Mouse (Mus musculus): ENCODE measurements at regions not wholly inside any gene's neighbourhood (a gene's known extent, or its start where the extent isn't known, plus 50 kb on each side); places are given as distances from the start of the nearest gene placed in this dataset.

DNA sequence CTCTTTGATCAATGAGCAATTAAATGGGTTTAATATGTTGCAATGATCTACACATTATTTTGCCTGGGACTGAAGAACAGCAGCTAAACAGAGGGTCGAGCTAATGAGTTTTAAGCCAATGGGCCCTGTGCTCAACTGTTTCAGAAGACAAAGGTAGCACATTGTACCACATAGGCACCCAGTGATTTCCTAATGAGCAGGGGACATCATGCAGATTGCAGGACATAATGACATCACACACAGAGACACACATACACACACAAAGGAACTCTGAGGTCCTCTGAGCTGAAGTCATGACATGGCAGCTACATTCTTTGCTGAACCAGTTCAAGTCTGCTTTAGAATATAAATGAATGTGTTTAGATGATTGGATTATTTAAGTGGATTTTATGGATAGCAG is 71.9 kb downstream of the Zfp330 start:
- DNase-seq (ENCODE audit: low spot score), result no peak

DNA sequence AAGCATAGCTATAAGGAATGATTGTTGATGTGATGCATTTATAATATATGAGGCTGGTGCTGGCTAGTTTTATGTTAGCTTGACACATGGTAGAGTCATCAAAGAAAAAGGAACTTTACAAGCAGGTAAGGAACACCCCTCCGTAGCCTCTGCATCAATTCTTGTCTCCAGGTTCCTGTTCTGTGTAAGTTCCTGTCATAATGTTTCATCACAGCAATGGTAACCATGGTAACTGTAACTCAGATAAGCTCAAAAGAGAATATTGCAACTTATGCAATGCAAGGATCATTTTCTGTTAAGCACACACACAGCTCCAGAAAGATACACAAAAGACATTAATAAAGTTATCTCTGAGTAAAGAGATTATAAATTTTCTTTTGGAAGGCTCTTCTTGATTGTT is 73.5 kb downstream of the Zfp330 start:
- DNase-seq (ENCODE audit: low spot score), result no peak

DNA sequence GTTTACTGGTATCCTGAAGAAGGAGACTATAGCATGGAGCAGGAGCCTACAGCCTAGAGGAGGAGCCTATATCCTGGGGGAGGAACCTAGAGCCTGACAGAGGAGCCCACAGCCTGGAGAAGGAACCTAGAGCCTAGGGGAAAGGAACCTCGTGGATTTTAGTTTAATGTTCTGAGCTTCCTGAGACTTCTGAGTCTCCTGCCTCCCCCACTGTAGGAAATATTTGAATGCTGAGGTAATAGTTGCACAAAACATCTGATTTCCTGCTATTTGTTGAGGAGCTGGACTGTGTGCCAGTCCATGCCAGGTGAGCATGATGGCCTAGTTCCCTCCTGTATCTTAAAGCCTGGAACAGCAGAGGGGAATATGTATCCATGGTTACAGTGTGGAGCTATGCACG is 74.7 kb downstream of the Zfp330 start:
- no peak for DNase-seq (ENCODE audit: low spot score)

GRCm38 (mm10) chr8:82698071-82698470 is 75.9 kb downstream of the Zfp330 start:
- peak; percentile 13 for DNase-seq (ENCODE audit: low spot score)

GRCm38 (mm10) chr8:82693086-82693485 is 80.9 kb downstream of the Zfp330 start:
- DNase-seq (ENCODE audit: low spot score), result no peak

- DNase-seq (ENCODE audit: low spot score), result peak; percentile 82
Measured at GRCm38 (mm10) chr8:82689322-82689721, 84.6 kb downstream of the Zfp330 start.

- peak; percentile 24 for DNase-seq (ENCODE audit: low spot score)
Measured at GRCm38 (mm10) chr8:82685966-82686365, 88.0 kb downstream of the Zfp330 start.

GRCm38 (mm10) chr8:82678793-82679192 is 95.2 kb downstream of the Zfp330 start:
- DNase-seq (ENCODE audit: low spot score), result no peak

DNA sequence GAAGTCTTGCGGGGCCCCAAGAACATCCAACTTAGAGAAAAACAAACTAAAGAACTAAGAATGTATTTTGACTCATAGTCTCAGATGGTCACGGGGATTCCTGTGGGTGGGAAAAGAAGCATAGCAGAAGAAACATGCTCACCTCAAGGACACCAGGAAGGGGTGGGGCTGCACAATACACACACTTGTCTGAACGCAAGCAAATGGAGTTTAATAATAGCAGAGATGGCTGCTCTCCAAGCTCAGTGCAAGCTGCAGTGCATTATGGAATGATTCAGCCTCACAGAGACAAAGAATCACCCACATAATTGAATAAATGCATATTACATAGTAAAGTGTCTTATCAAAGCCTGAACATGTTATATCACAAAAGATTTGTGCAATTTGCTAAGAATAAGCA is 96.2 kb downstream of the Zfp330 start:
- no peak for DNase-seq (ENCODE audit: low spot score)

- peak; percentile 96 for DNase-seq (ENCODE audit: low spot score)
Measured at GRCm38 (mm10) chr8:82669241-82669640, 104.7 kb downstream of the Zfp330 start.

DNA sequence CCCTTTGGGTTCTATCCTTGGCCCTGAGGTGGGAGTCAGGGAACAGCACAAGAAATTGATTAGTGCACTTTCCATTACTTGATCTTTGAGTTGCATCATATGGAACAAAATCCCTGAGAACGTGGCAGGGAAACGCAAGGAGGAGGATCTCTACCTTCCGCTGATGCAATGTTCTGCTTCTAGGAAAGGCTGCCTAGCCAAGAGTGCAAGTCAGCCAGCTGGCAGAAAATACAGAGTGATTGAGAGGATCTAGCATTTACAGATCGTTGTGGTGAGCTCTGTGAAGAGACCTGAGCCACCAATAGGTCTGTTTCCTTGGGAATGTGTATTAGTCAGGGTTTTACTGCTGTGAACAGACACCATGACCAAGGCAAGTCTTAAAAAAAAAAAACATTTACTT is 108.8 kb downstream of the Zfp330 start:
- DNase-seq (ENCODE audit: low spot score), result peak; percentile 69

DNA sequence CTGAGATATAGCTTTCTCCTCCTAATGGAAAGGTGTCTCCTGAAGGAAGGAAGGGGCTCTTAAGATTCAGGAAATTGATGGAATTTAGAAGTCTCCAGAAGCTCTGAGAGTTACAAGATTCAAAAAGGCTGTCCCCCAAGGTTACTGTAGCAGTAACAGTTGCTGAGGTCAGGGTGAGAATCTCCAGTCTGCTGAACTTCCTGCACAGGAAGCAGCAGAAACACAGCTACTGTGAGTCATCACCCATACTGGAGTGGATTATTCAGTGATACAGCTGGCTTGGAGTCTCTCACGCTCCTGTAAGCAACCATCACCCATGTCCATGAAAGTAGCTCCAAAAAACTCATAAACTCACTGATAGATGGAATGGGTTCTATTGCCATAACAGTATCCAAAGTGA is 133.5 kb downstream of the Zfp330 start:
- DNase-seq (ENCODE audit: low spot score), result no peak

- peak; percentile 21 for DNase-seq (ENCODE audit: low spot score)
Measured at GRCm38 (mm10) chr8:82630486-82630885, 143.5 kb downstream of the Zfp330 start.

DNA sequence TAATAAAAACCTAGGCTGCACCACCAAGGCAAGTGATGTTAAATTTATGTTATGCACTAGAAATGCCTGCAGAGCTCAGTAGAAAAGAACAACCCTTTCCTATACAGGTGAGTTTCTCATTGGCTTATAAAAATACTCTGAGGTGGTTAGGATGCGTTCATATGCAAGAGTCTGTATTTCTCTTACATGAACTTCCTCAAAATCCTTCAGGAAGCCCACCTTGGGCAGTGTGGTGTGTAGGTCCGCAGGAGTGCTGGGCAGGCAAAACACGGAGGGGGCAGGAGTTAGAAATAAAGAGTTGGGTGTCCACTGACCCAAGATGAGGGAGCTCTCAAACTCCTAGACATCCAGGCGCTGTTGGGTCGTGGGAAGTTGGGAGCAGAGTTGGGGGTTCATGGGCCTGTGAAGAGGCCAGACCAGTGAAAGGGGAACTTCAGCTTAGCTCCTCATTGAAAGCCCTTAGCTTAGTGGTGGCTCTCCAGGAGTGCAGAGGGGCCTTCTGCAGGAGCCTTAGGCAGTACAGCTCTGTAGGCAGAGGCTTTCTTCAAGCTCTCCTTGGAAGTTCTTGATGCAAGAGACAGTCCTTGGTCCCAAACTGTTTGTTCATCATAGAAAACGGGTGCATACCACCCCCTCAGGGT is 150.0 kb downstream of the Zfp330 start:
- no peak for DNase-seq (ENCODE audit: low spot score)

- DNase-seq (ENCODE audit: low spot score), result no peak
Measured at GRCm38 (mm10) chr8:82618668-82619067, 155.3 kb downstream of the Zfp330 start.

DNA sequence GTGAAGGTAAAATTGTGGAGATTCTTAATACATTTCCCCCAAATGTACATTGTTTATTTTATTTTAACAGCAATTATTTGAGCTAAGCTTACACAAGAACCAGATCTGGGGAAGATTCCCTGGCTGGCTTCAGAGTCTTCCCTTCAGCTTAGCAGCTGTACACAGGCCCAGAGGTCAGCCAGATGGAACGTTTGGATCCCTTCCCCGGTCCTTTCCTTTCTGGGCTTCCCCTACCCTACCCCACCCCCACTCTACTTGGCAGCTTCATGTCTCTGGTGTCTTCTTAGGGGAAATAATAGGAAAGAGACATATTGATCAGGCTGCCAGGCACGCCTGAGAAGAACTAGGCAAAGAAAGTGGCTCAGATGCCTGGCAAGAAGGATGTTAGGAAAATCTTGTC is 172.4 kb downstream of the Zfp330 start:
- peak; percentile 97 for DNase-seq (ENCODE audit: low spot score)

GRCm38 (mm10) chr8:82573434-82573833 is 170.4 kb upstream of the Il15 start:
- no peak for DNase-seq (ENCODE audit: low spot score)

DNA sequence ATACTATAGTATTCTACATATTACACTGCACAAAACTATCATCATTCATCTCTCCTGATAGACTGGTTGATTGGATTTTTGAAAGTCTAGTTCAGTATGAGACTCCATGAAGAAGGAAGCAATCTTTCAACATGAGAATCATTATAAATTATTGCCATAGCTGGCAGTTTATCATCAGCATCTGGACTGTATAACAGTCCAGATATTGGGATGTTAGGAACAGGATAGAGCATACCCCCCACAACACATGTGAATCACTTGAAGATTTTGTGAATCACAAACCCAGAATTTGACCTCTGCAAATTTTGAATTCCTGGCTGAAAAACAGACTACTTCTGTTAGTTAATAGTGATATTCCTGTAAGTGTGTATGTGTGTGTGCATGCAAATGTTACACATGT is 135.1 kb upstream of the Il15 start:
- DNase-seq (ENCODE audit: low spot score), result no peak

DNA sequence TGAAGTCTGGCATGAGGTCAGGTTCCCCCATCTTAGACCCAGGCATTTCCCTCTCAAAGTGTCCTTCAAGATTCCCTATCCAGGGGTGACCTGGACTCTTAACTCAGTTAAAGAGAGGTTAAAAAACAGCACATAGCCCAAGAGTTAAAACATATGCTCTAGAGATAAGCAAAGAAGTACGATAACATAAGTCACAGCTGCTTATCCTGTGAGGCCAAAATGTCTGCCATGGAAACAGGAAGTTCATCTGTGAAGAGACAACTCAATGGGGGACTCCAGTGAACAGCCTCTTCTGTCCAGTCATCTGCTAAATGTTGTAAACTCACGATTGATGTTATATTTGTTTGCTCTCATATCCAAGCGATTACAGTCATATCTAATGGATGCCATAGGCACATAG is 126.1 kb upstream of the Il15 start:
- DNase-seq (ENCODE audit: low spot score), result no peak

DNA sequence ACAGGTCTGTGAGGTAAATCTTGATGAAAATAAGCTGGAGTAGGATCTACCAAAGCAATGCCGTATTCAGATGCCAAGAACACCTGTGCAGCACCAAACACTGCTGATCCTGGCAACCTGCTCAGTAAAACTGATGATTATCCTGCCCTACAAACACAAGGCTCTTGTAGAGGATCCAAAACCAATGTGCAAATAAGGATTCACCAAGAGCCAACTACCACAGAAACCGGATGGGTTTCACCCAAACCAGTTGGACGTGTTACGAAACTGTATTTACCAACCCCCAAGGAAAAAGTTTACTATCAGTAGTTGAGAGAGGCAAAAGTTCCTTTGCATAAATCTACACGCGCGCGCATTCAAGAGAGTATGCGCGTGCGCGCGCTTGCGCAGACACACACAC is 120.8 kb upstream of the Il15 start:
- no peak for DNase-seq (ENCODE audit: low spot score)

GRCm38 (mm10) chr8:82498496-82498895 is 95.5 kb upstream of the Il15 start:
- peak; percentile 7 for DNase-seq (ENCODE audit: low spot score)

- DNase-seq (ENCODE audit: low spot score), result no peak
Measured at GRCm38 (mm10) chr8:82477856-82478255, 74.8 kb upstream of the Il15 start.

GRCm38 (mm10) chr8:82477426-82477769 is 74.4 kb upstream of the Il15 start:
- no peak for DNase-seq (ENCODE audit: low spot score)

DNA sequence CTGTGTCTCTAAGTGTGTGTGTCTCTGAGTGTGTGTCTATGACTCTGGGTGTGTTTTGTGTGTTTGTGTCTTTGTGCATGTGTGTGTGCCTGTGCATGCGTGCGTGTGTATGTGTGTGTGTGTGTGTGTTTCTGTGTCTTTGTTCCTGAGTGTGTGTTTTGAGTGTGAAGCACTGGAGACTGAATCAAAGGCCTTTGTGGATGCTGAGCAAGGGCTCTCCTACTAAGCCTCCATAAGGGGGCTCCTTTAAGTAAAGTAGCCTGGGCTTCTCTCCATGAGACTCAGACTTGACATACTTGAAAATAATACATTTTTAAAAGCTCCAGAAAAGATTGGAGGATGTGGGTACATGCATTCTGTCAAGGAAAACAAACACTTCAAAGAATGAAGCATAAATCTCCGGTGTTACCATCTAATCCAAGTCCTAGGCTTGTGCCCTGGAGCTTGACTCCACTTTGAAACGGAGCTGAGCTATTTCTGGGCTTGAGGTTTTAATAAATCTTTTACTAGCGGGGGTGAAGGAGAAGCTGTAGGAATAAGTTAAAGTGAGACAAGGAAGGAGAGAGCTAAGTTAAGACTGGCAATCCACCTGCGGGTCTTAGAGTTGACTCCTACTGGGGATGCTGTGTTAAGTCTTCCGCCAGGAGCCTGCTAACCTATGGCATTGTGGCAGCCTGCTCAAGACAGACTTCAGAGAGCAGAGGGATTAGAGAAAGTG is 73.8 kb upstream of the Il15 start:
- DNase-seq (ENCODE audit: low spot score), result no peak
